23 mouse cellular contexts compared by ENCODE assay signal in genomic region chr9:106300949-106301348, GRCm38 (mm10). TPM values are rescaled to one million over a fixed set of nuclear protein-coding genes. Genes with fewer than 3 reads are reported as not detected.
DNase-seq lines count a peak whose midpoint lies in the region; ATAC-seq and TF ChIP-seq lines count a peak whose summit lies in the region.
"Had no signal": no experiment of that assay in that cellular context is flagged by ENCODE, and none has a peak within 500 bp of the region (broad histone marks: within the 10 kb centered on the region; RNA-seq: fewer than 3 reads in every experiment).

No protein-coding gene starts in this region.

- no peak for TF ChIP-seq CTCF in stomach, postnatal 0 days (IDR thresholded peaks at IDR 0.05; ENCODE audit: low read depth)

- H3K4me1 ChIP-seq in kidney, embryonic 15.5 days = peaks cover 27% of the 10 kb centered on the region
- peaks cover 30% of the 10 kb centered on the region for H3K4me1 ChIP-seq in liver, embryonic 12.5 days
- peaks cover 26% of the 10 kb centered on the region for H3K4me1 ChIP-seq in liver, embryonic 15.5 days (replicated peaks)
- no peaks in the 10 kb centered on the region for H3K4me1 ChIP-seq in stomach, postnatal 0 days (replicated peaks; ENCODE audit: control insufficient read depth, insufficient read depth)
- H3K4me1 ChIP-seq: midbrain, embryonic 12.5 days; neural tube, embryonic 15.5 days had no signal

- TF ChIP-seq EP300 in stomach, postnatal 0 days (optimal IDR thresholded peaks at IDR 0.05) = no peak

- no peak for DNase-seq in kidney, postnatal 14 days
- no peak for DNase-seq in liver
- no peak for DNase-seq in stomach, postnatal 0 days (ENCODE audit: low spot score)
- no peak for DNase-seq in cerebellum, adult 9-10 months
- DNase-seq: adrenal gland, adult 2 months; B cell, adult 2 months; cerebellum, adult 11-12 months; embryo, embryonic 11 days; kidney, postnatal 25 days; lung, adult 18-20 months had no signal

- 32% methylated on average over 6 of the region's 6 CpGs for WGBS in kidney, embryonic 15.5 days
- 71% methylated on average over 6 of the region's 6 CpGs for WGBS in liver, embryonic 12.5 days (ENCODE audit: insufficient replicate concordance)
- 66% methylated on average over 6 of the region's 6 CpGs for WGBS in liver, embryonic 15.5 days (ENCODE audit: insufficient replicate concordance)
- WGBS in stomach, postnatal 0 days = 64% methylated on average over 6 of the region's 6 CpGs

- H3K27me3 ChIP-seq in kidney, embryonic 15.5 days = no peaks in the 10 kb centered on the region
- H3K27me3 ChIP-seq in liver, embryonic 12.5 days (replicated peaks) = no peaks in the 10 kb centered on the region
- no peaks in the 10 kb centered on the region for H3K27me3 ChIP-seq in liver, embryonic 15.5 days
- H3K27me3 ChIP-seq in stomach, postnatal 0 days (ENCODE audit: control insufficient read depth, insufficient read depth, low read length) = no peaks in the 10 kb centered on the region
- H3K27me3 ChIP-seq: CH12.LX; embryonic facial prominence, embryonic 15.5 days; midbrain, embryonic 12.5 days; neural tube, embryonic 15.5 days; Patski had no signal

- peak; percentile 55; the same call in 1 of the 2 replicates for ATAC-seq in kidney, embryonic 15.5 days (replicated peaks; ENCODE audit: low FRiP score)
- ATAC-seq in liver, embryonic 12.5 days = peak; percentile 44; the same call in 1 of the 2 replicates
- 0 out of 2 replicates have a peak, but pooled peaks have one; percentile 11 for ATAC-seq in liver, embryonic 15.5 days (ENCODE audit: insufficient read depth)
- ATAC-seq in stomach, postnatal 0 days (ENCODE audit: low FRiP score, low TSS enrichment) = no peak
- ATAC-seq: forebrain, embryonic 14.5 days; hindbrain, embryonic 16.5 days; intestine, embryonic 16.5 days; Patski had no signal

- 0 out of 2 replicates have a peak overlapping the region, but pooled peaks have one; percentile 23 for H3K27ac ChIP-seq in kidney, embryonic 15.5 days
- no peak overlapping the region for H3K27ac ChIP-seq in liver, embryonic 12.5 days
- H3K27ac ChIP-seq in liver, embryonic 15.5 days (replicated peaks) = no peak overlapping the region
- H3K27ac ChIP-seq in stomach, postnatal 0 days (replicated peaks) = peak overlapping the region; percentile 56; the same call in 1 of the 2 replicates
- H3K27ac ChIP-seq: midbrain, embryonic 12.5 days; neural tube, embryonic 15.5 days had no signal

- peak overlapping the region; percentile 10; the same call in 1 of the 2 replicates for H3K4me2 ChIP-seq in kidney, embryonic 15.5 days
- no peak overlapping the region for H3K4me2 ChIP-seq in liver, embryonic 12.5 days
- no peak overlapping the region for H3K4me2 ChIP-seq in liver, embryonic 15.5 days
- no peak overlapping the region for H3K4me2 ChIP-seq in stomach, postnatal 0 days (replicated peaks; ENCODE audit: low read depth)
- H3K4me2 ChIP-seq: embryonic facial prominence, embryonic 15.5 days; midbrain, embryonic 12.5 days; neural tube, embryonic 15.5 days had no signal

- no peaks in the 10 kb centered on the region for H3K9me3 ChIP-seq in kidney, embryonic 15.5 days (replicated peaks)
- H3K9me3 ChIP-seq in liver, embryonic 12.5 days (replicated peaks) = no peaks in the 10 kb centered on the region
- no peaks in the 10 kb centered on the region for H3K9me3 ChIP-seq in liver, embryonic 15.5 days (replicated peaks)
- no peaks in the 10 kb centered on the region for H3K9me3 ChIP-seq in stomach, postnatal 0 days (ENCODE audit: control insufficient read depth, low read length)
- H3K9me3 ChIP-seq: embryonic facial prominence, embryonic 15.5 days; G1E; heart, embryonic 10.5 days; midbrain, embryonic 12.5 days; neural tube, embryonic 15.5 days had no signal

- no peak overlapping the region for H3K4me3 ChIP-seq in kidney, embryonic 15.5 days (replicated peaks)
- H3K4me3 ChIP-seq in liver, embryonic 12.5 days = no peak overlapping the region
- H3K4me3 ChIP-seq in liver, embryonic 15.5 days (replicated peaks) = no peak overlapping the region
- no peak overlapping the region for H3K4me3 ChIP-seq in stomach, postnatal 0 days (ENCODE audit: low read depth, low read length)
- H3K4me3 ChIP-seq: embryonic facial prominence, embryonic 15.5 days; heart, embryonic 10.5 days; midbrain, embryonic 12.5 days; neural tube, embryonic 15.5 days had no signal

- H3K36me3 ChIP-seq in kidney, embryonic 15.5 days = peaks cover 14% of the 10 kb centered on the region
- peaks cover 52% of the 10 kb centered on the region for H3K36me3 ChIP-seq in liver, embryonic 12.5 days
- peaks cover 33% of the 10 kb centered on the region for H3K36me3 ChIP-seq in liver, embryonic 15.5 days (replicated peaks)
- no peaks in the 10 kb centered on the region for H3K36me3 ChIP-seq in stomach, postnatal 0 days (ENCODE audit: control insufficient read depth, insufficient read depth, low read length)

- no peak overlapping the region for H3K9ac ChIP-seq in kidney, embryonic 15.5 days
- H3K9ac ChIP-seq in liver, embryonic 12.5 days = no peak overlapping the region
- no peak overlapping the region for H3K9ac ChIP-seq in liver, embryonic 15.5 days
- H3K9ac ChIP-seq in stomach, postnatal 0 days (ENCODE audit: low read length) = no peak overlapping the region
- H3K9ac ChIP-seq: embryonic facial prominence, embryonic 15.5 days; midbrain, embryonic 12.5 days; neural tube, embryonic 15.5 days had no signal

RNA-seq across cellular contexts. Expression of gene Poc1a, which starts 20.1 kb away (rescaled TPM):
- 24.5 and 28.0 TPM in 2 replicates for polyA plus RNA-seq in kidney, embryonic 15.5 days (2015; fragmentation: Nextera tagmentation; extraction: Ambion mirVana)
- 28.8 and 29.0 TPM in 2 replicates for polyA plus RNA-seq in liver, embryonic 12.5 days (2016; fragmentation: Nextera tagmentation; extraction: Ambion mirVana)
- 23.1 and 25.1 TPM in 2 replicates for polyA plus RNA-seq in liver, embryonic 15.5 days (2015; fragmentation: Nextera tagmentation; extraction: Ambion mirVana)
- polyA plus RNA-seq in stomach, postnatal 0 days (2015; fragmentation: Nextera tagmentation; extraction: Ambion mirVana) = 13.0 and 13.3 TPM in 2 replicates

RNA-seq across cellular contexts. Expression of gene Alas1, which starts 52.5 kb away (rescaled TPM):
- polyA plus RNA-seq in kidney, embryonic 15.5 days (2015; fragmentation: Nextera tagmentation; extraction: Ambion mirVana) = 104 and 121 TPM in 2 replicates
- polyA plus RNA-seq in liver, embryonic 12.5 days (2016; fragmentation: Nextera tagmentation; extraction: Ambion mirVana) = 37.6 and 41.1 TPM in 2 replicates
- 52.6 and 59.6 TPM in 2 replicates for polyA plus RNA-seq in liver, embryonic 15.5 days (2015; fragmentation: Nextera tagmentation; extraction: Ambion mirVana)
- 145 and 152 TPM in 2 replicates for polyA plus RNA-seq in stomach, postnatal 0 days (2015; fragmentation: Nextera tagmentation; extraction: Ambion mirVana)

Comparison
In these comparisons a context has a peak if more than half of its experiments do, and no peak if none do; other contexts are left out.
1. H3K27ac ChIP-seq: peak in kidney, embryonic 15.5 days (single experiment) and stomach, postnatal 0 days (single experiment); none in liver, embryonic 12.5 days (single experiment) and liver, embryonic 15.5 days (single experiment).